Mouse (Mus musculus) stomach, embryonic 16.5 days (tissue): ENCODE results near the gene Madd. TPM values are rescaled to one million over a fixed set of nuclear protein-coding genes. Genes with fewer than 3 reads are reported as not detected.

Experiments used
- ATAC-seq: fragments of 200-750 bp; cut with Nextera tagmentation; 2 replicates; pipeline ENCODE4 v1.8.0; 2017; ENCODE audit warnings: moderate number of reproducible peaks, moderate TSS enrichment; ENCODE audit not compliant: insufficient read depth, low FRiP score
- H3K27ac ChIP-seq: fragments of 300-500 bp; sonication (generic); 2 replicates; pipeline ENCODE4 v1.5.1; 2014; ENCODE audit warnings: low read length
- H3K27me3 ChIP-seq: fragments of 300-500 bp; sonication (generic); 2 replicates; pipeline ENCODE4 v1.6.1; 2014; ENCODE audit warnings: low read length, control low read depth, mixed read lengths; ENCODE audit not compliant: control insufficient read depth, insufficient read depth
- H3K36me3 ChIP-seq: fragments of 300-500 bp; sonication (generic); 2 replicates; pipeline ENCODE4 v1.6.1; 2014; ENCODE audit warnings: low read length; ENCODE audit not compliant: control insufficient read depth, insufficient read depth
- H3K4me1 ChIP-seq: fragments of 300-500 bp; sonication (generic); 2 replicates; pipeline ENCODE4 v1.6.1; 2014; ENCODE audit warnings: low read length, control low read depth, mixed read lengths; ENCODE audit not compliant: control insufficient read depth, insufficient read depth
- H3K4me2 ChIP-seq: fragments of 300-500 bp; sonication (generic); 2 replicates; pipeline ENCODE4 v1.6.1; 2014; ENCODE audit warnings: low read depth, low read length, mixed read lengths
- H3K4me3 ChIP-seq: fragments of 300-500 bp; sonication (generic); replicated peaks from 2 replicates; pipeline ENCODE4 v1.5.1; 2014; ENCODE audit warnings: mild to moderate bottlenecking, low read length
- H3K9ac ChIP-seq: fragments of 300-500 bp; sonication (generic); 2 replicates; pipeline ENCODE4 v1.6.1; 2014; ENCODE audit warnings: low read length
- H3K9me3 ChIP-seq: fragments of 300-500 bp; sonication (generic); replicated peaks from 2 replicates; pipeline ENCODE4 v1.6.1; 2016; ENCODE audit warnings: low read length, control low read depth; ENCODE audit not compliant: control insufficient read depth
- WGBS: fragments of 180-500 bp; shearing (Covaris S2); extraction: QIAGEN DNeasy Blood & Tissue Kit; methylation state at CpG from one replicate; pipeline ENCODE4 v1.1.7; 2014; 5-methylcytosine and 5-hydroxymethylcytosine counted together
- polyA plus RNA-seq: library from polyadenylated mRNA; unstranded; fragments of >200 nt; fragmentation: Nextera tagmentation; extraction: Ambion mirVana; gene quantifications from 2 replicates; pipeline ENCODE4 v1.2.1, GENCODE M21; 2015

The Madd gene
- 14.3 and 17.2 TPM in 2 replicates for polyA plus RNA-seq

GRCm38 (mm10) chr2:91183711-91184405 lies at the start of gene Madd:
Gene Madd (minus strand): TSS chr2:91183837.
- no peaks in the 10 kb centered on the region for H3K36me3 ChIP-seq
- peak within 1 kb of the TSS; percentile 81 for H3K27ac ChIP-seq
- no peaks in the 10 kb centered on the region for H3K9me3 ChIP-seq
- peaks cover 10% of the 10 kb centered on the region; the same call in 1 of the 2 replicates for H3K4me1 ChIP-seq
- H3K27me3 ChIP-seq: no peaks in the 10 kb centered on the region
- no peak for ATAC-seq
- WGBS: 61% methylated on average over 15 of the region's 15 CpGs
- H3K4me2 ChIP-seq: peak within 1 kb of the TSS; percentile 66
- H3K4me3 ChIP-seq: peak within 1 kb of the TSS; percentile 97
- peak within 1 kb of the TSS; percentile 86 for H3K9ac ChIP-seq

GRCm38 (mm10) chr2:91229735-91230134 lies 46.1 kb upstream of the Madd start:
- H3K27ac ChIP-seq: no peak overlapping the region
- no peaks in the 10 kb centered on the region for H3K9me3 ChIP-seq
- no peak overlapping the region for H3K4me2 ChIP-seq
- no peak overlapping the region for H3K9ac ChIP-seq
- WGBS: 83% methylated on average over 2 of the region's 2 CpGs
- H3K27me3 ChIP-seq: no peaks in the 10 kb centered on the region
- no peak for ATAC-seq
- H3K4me3 ChIP-seq: no peak overlapping the region
- no peaks in the 10 kb centered on the region for H3K4me1 ChIP-seq
- no peaks in the 10 kb centered on the region for H3K36me3 ChIP-seq

DNA sequence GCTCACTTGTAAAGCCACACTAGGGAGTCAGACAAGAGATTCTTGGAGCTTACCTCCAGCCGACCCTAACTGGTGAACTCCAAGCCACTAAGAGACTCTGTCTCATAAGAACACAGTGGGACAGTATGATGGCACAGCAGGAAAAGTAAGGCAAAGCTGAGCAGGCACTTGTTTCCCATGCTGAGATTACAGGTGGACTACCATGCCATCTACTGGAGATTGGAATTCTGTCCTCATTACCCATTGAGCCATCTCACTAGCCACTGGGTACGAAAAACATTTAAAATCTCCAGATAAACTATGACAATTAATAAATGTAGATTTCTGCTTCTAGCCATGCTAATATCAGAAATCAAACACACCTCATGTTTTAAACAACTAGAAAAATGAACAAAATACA lies 40.0 kb upstream of the Madd start:
- H3K9me3 ChIP-seq: no peaks in the 10 kb centered on the region
- H3K4me1 ChIP-seq: no peaks in the 10 kb centered on the region
- H3K36me3 ChIP-seq: 0 out of 2 replicates have a peak, but pooled peaks cover 7% of the 10 kb centered on the region
- 92% methylated on average over 2 of the region's 2 CpGs for WGBS
- no peak overlapping the region for H3K27ac ChIP-seq
- no peak overlapping the region for H3K9ac ChIP-seq
- H3K27me3 ChIP-seq: no peaks in the 10 kb centered on the region
- no peak overlapping the region for H3K4me3 ChIP-seq
- no peak for ATAC-seq
- H3K4me2 ChIP-seq: no peak overlapping the region

- Histone ChIP-seq H3K9ac (no peak overlapping the region), H3K36me3 (0 out of 2 replicates have a peak, but pooled peaks cover 7% of the 10 kb centered on the region), H3K4me3 (no peak overlapping the region), H3K27me3 (no peaks in the 10 kb centered on the region), H3K27ac (no peak overlapping the region), H3K4me2 (no peak overlapping the region), H3K4me1 (no peaks in the 10 kb centered on the region), H3K9me3 (no peaks in the 10 kb centered on the region)
- ATAC-seq: no peak
- 92% methylated on average over 3 of the region's 3 CpGs for WGBS
Observed at GRCm38 (mm10) chr2:91220501-91220900, 36.9 kb upstream of the Madd start.

DNA sequence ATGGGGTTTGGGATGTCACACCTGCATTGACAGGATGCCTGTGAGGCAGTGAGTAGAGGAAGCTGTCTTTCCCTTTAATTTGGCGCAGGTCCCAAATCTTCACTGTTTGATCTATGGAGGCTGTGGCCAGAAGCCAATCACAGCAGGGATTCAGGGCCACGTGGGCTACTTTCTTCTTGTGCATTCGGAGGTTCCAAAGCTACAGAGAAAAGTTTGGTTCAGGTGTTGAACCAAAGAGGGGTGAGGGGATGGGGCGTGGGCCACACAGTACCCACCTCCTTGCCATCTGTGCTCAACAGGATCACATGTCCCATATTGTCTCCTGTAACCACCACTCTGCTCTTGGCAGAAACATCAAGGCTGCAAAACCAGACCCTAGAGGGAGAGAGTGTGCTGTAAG lies 33.4 kb upstream of the Madd start:
- no peak overlapping the region for H3K9ac ChIP-seq
- no peak overlapping the region for H3K4me2 ChIP-seq
- WGBS: 64% methylated on average over 4 of the region's 4 CpGs
- peaks cover 5% of the 10 kb centered on the region; the same call in 1 of the 2 replicates for H3K36me3 ChIP-seq
- no peaks in the 10 kb centered on the region for H3K27me3 ChIP-seq
- no peak overlapping the region for H3K4me3 ChIP-seq
- no peaks in the 10 kb centered on the region for H3K9me3 ChIP-seq
- H3K27ac ChIP-seq: no peak overlapping the region
- no peak for ATAC-seq
- H3K4me1 ChIP-seq: no peaks in the 10 kb centered on the region

DNA sequence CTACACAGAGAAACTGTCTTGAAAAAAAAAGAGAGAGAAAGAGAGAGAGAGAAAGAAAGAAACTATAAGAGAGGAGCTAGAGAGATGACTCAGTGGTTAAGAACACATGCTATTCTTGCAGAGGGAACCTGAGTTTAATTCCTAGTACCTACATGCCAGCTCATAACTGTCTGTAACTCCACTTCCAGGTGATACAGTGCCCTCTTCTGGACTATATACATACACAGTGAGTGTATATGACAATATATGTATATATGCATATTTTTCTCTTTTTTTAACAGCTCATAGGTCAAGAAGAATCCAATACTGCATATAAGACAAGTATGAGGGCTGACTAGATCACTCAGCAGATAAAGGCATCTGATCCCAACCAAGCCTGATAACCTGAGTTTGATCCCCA lies 29.7 kb upstream of the Madd start:
- Histone ChIP-seq H3K4me3 (no peak overlapping the region), H3K4me1 (no peaks in the 10 kb centered on the region), H3K9me3 (no peaks in the 10 kb centered on the region), H3K9ac (no peak overlapping the region), H3K36me3 (peaks cover 18% of the 10 kb centered on the region), H3K27me3 (no peaks in the 10 kb centered on the region), H3K4me2 (no peak overlapping the region), H3K27ac (no peak overlapping the region)
- ATAC-seq: no peak

- 84% methylated on average over 9 of the region's 9 CpGs for WGBS
- Histone ChIP-seq H3K4me1 (peaks cover 14% of the 10 kb centered on the region), H3K27me3 (no peaks in the 10 kb centered on the region), H3K4me3 (no peak overlapping the region), H3K27ac (no peak overlapping the region), H3K4me2 (no peak overlapping the region), H3K36me3 (peaks cover 23% of the 10 kb centered on the region), H3K9ac (no peak overlapping the region), H3K9me3 (no peaks in the 10 kb centered on the region)
- ATAC-seq: no peak
Observed at GRCm38 (mm10) chr2:91206254-91206775, 22.7 kb upstream of the Madd start.

GRCm38 (mm10) chr2:91202972-91203656 lies 19.5 kb upstream of the Madd start:
- peaks cover 9% of the 10 kb centered on the region; the same call in 1 of the 2 replicates for H3K36me3 ChIP-seq

More at GRCm38 (mm10) chr2:91202972-91203656, 19.5 kb upstream of the Madd start:
- H3K4me1 ChIP-seq: peaks cover 14% of the 10 kb centered on the region
- 12% methylated on average over 20 of the region's 20 CpGs for WGBS
- H3K9ac ChIP-seq: peak overlapping the region; percentile 78
- H3K27me3 ChIP-seq: no peaks in the 10 kb centered on the region
- peak overlapping the region; percentile 72 for H3K4me2 ChIP-seq
- peak overlapping the region; percentile 58 for H3K4me3 ChIP-seq
- H3K9me3 ChIP-seq: no peaks in the 10 kb centered on the region
- ATAC-seq: no peak
- 0 out of 2 replicates have a peak overlapping the region, but pooled peaks have one; percentile 14 for H3K27ac ChIP-seq
